31 mouse cellular contexts compared by ENCODE assay signal in the genomic region with DNA sequence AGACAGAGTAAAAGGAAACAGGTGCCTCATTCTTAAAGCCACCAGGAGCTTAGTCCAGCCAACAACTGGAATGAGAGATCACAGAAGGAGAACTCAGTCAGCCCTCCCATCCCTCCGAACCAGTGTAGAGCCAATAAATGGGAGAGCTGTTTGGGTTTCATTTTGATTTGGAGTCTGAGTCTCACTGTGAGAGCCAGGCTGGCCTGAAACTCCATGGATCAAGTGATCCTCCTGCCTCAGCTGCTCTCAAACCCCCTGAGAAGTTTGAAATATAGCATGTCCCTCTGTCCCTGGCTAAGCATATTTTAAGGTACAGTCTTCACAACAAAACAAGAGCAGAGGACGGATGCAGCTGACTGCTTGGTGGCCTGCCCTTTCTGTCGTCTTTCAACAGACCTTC.
"Had no signal": no experiment of that assay in that cellular context is flagged by ENCODE, and none has a peak within 500 bp of the region (broad histone marks: within the 10 kb centered on the region; RNA-seq: fewer than 3 reads in every experiment).

No protein-coding gene starts in this region.

- H3K4me1 ChIP-seq: limb, embryonic 10.5 days; limb, embryonic 12.5 days; limb, embryonic 13.5 days; limb, embryonic 15.5 days; liver, embryonic 12.5 days; liver, embryonic 13.5 days; liver, embryonic 15.5 days; lung, embryonic 15.5 days; megakaryocyte, embryonic 14.5 days; midbrain, embryonic 12.5 days; midbrain, embryonic 13.5 days; midbrain, embryonic 15.5 days; neural tube, embryonic 12.5 days had no signal

- ATAC-seq: liver, embryonic 12.5 days; liver, postnatal 0 days; lung, postnatal 0 days; midbrain, embryonic 13.5 days; midbrain, embryonic 15.5 days; midbrain, embryonic 16.5 days had no signal

- H3K27me3 ChIP-seq: limb, embryonic 13.5 days; limb, embryonic 15.5 days; liver, embryonic 12.5 days; liver, embryonic 13.5 days; liver, embryonic 15.5 days; lung, embryonic 15.5 days; midbrain, embryonic 12.5 days; midbrain, embryonic 13.5 days; midbrain, embryonic 15.5 days; neural tube, embryonic 12.5 days had no signal

- H3K36me3 ChIP-seq: limb, embryonic 10.5 days; limb, embryonic 12.5 days; limb, embryonic 13.5 days; limb, embryonic 15.5 days; liver, embryonic 12.5 days; liver, embryonic 13.5 days; liver, embryonic 15.5 days; lung, embryonic 15.5 days; midbrain, embryonic 12.5 days; midbrain, embryonic 13.5 days; midbrain, embryonic 15.5 days; neural tube, embryonic 12.5 days had no signal

- DNase-seq: left cerebral cortex, postnatal 4 days; liver; liver, embryonic 13.5 days; liver, postnatal 0 days; lung, adult 18-20 months; lung, adult 2 months; lung, embryonic 14.5 days; lung, postnatal 10 days; lung, postnatal 14 days; lung, postnatal 36 days; lung, postnatal 4 days; midbrain, embryonic 14.5 days had no signal

- H3K4me2 ChIP-seq: limb, embryonic 12.5 days; limb, embryonic 13.5 days; limb, embryonic 15.5 days; liver, embryonic 11.5 days; liver, embryonic 12.5 days; liver, embryonic 13.5 days; liver, embryonic 15.5 days; lung, embryonic 14.5 days; lung, embryonic 15.5 days; midbrain, embryonic 12.5 days; midbrain, embryonic 13.5 days; midbrain, embryonic 15.5 days; neural tube, embryonic 12.5 days had no signal

- H3K9me3 ChIP-seq: limb, embryonic 10.5 days; limb, embryonic 12.5 days; limb, embryonic 13.5 days; limb, embryonic 15.5 days; liver, embryonic 12.5 days; liver, embryonic 13.5 days; liver, embryonic 15.5 days; lung, embryonic 15.5 days; midbrain, embryonic 12.5 days; midbrain, embryonic 13.5 days; midbrain, embryonic 15.5 days; neural tube, embryonic 12.5 days had no signal

- H3K27ac ChIP-seq: left cerebral cortex, adult 2 months; limb, embryonic 10.5 days; limb, embryonic 12.5 days; limb, embryonic 13.5 days; limb, embryonic 15.5 days; liver, embryonic 12.5 days; liver, embryonic 13.5 days; liver, embryonic 14.5 days; liver, embryonic 15.5 days; lung, embryonic 15.5 days; macrophage; midbrain, embryonic 12.5 days; midbrain, embryonic 13.5 days; midbrain, embryonic 15.5 days; neural tube, embryonic 12.5 days had no signal

- H3K4me3 ChIP-seq: left cerebral cortex, adult 2 months; limb, embryonic 10.5 days; limb, embryonic 12.5 days; limb, embryonic 13.5 days; limb, embryonic 15.5 days; liver, embryonic 12.5 days; liver, embryonic 13.5 days; liver, embryonic 15.5 days; lung, embryonic 15.5 days; megakaryocyte, embryonic 14.5 days; midbrain, embryonic 12.5 days; midbrain, embryonic 13.5 days; midbrain, embryonic 15.5 days; myocyte; neural tube, embryonic 12.5 days had no signal

- H3K9ac ChIP-seq: limb, embryonic 12.5 days; limb, embryonic 13.5 days; limb, embryonic 15.5 days; liver, embryonic 12.5 days; liver, embryonic 13.5 days; liver, embryonic 14.5 days; liver, embryonic 15.5 days; liver, postnatal 0 days; lung, embryonic 14.5 days; lung, embryonic 15.5 days; midbrain, embryonic 12.5 days; midbrain, embryonic 13.5 days; midbrain, embryonic 15.5 days; neural tube, embryonic 12.5 days had no signal
